Mouse (Mus musculus) cortical plate, adult 2 months (tissue): ENCODE results near the gene Rnps1.

Experiments
- CTCF ChIP-seq: fragments of 200-500 bp; IDR thresholded peaks from 2 replicates; pipeline ENCODE4 v1.5.1; 2011; ENCODE audit warnings: mild to moderate bottlenecking, control low read depth, low read length; ENCODE audit not compliant: insufficient read depth; ENCODE audit errors: extremely low read depth
- POLR2A ChIP-seq: fragments of 200-500 bp; IDR thresholded peaks from 2 replicates; pipeline ENCODE4 v1.6.1; 2011; ENCODE audit warnings: mild to moderate bottlenecking, low read length, control low read depth; ENCODE audit not compliant: insufficient read depth; ENCODE audit errors: extremely low read depth

DNA sequence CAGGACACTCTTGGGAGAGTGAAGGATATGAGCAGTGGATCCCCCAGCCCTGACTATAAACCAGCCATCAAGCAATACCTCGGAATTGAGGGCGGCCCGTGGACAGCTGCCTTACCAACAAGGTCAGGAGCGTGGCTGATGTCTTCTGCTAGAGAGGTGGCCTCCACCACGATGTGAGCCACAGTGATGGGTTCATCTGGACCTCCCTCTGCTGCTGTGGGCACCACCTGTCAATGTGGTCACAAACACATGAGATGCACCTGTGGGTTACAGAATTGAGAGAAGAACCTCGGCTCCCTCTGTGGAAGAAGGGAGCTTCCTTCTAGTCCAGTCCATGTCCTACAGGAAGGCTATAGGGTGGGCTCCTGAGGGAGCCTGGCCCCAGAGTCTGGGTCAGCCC lies 35.1 kb downstream of the Rnps1 start:
- TF ChIP-seq CTCF: no peak
- no peak for TF ChIP-seq POLR2A
